Mouse (Mus musculus): ENCODE data around the gene Med16. TPM values are rescaled to one million over a fixed set of nuclear protein-coding genes. Genes with fewer than 3 reads are reported as not detected.

Med16 gene
- 3.4 TPM for polyA plus RNA-seq (2015; fragmentation: Illumina TruSeq; extraction: RNeasy Lipid Tissue Mini Kit (QIAGEN cat#74804); ENCODE audit: insufficient read depth, low replicate concordance)

DNA sequence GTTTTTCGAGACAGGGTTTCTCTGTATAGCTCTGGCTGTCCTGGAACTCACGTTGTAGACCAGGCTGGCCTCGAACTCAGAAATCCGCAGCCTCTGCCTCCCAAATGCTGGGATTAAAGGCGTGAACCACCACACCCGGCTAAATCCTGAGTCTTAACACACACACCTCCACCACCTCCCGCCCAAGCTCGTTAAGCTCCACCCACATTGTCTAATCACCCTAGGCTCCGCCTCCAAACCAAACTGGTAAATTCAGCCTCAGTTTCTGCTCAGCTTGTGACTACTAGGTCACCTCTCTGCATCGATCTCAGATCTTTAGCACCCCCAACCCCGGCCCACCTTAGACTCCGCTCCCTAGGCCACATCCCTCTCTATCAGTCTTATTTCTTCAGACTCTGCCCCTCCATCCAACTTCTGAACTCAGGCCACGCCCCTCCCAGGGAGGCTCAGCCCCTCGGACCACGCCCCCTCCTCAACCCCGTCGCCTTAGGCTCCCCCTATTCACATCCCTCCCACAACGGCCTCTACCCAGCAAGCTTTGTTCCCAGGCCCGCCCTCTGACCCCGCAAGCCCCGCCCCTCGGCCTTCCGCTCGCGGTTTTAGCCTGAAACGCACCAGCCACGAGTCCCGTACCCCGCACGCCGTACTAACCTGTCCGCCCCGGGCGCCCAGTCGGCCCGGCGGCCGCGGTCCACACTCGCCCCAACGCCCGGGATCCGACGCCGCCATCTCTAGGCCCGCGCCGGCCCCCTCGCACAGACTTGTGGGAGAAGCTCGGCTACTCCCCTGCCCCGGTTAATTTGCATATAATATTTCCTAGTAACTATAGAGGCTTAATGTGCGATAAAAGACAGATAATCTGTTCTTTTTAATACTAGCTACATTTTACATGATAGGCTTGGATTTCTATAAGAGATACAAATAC is at the start of gene Med16:
TSS of gene Med16 (minus strand) at position 757 of the 925 bp plus-strand sequence.

DNA sequence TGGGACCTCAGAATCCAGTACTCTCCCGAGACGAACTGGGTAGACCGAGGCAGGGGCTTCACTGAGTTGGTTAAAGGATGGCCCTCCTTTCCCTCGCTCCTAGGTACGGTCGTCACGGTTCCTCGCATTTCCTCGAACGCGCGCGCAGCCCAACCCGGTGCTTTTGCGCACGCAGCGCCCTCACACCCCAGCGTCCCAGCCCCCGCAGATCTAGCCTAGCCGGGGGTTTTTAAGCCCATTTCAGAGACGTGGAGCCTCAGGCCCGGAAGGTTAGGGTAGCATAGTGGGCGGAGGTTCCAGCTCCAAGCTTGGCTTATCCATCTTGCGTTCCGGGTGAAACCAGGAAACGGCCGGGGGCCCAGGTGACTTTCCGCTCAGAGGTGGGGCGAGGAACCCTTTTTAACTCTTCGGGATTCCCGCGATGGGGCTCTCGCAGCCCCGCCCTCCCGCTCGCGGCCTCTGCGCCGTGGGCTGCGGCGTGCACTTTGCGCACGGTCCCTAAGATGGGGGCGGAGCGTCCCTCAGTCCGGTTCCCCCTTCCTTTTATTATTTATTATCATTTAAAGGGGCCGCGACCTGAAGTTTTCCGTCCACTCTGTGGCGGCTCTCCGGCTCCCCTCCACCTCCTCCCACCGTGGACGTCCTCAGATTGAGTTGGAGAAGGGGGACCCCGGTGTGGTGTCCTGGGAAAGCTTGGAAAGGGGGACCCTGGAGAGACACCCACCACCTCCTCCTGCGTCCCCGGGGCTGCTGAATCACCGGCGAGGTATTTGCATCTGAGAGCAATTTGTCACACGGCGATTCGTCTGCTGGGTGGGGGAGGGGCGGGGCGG is 18.0 kb upstream of the Med16 start, which contains the start of gene Arid3a:
TSS of gene Arid3a (plus strand) at position 553 of the 833 bp plus-strand sequence.

GRCm38 (mm10) chr10:79920958-79921535 is 12.3 kb upstream of the Med16 start, which contains the start of gene R3hdm4:
Gene R3hdm4 (minus strand): TSS chr10:79921208.

DNA sequence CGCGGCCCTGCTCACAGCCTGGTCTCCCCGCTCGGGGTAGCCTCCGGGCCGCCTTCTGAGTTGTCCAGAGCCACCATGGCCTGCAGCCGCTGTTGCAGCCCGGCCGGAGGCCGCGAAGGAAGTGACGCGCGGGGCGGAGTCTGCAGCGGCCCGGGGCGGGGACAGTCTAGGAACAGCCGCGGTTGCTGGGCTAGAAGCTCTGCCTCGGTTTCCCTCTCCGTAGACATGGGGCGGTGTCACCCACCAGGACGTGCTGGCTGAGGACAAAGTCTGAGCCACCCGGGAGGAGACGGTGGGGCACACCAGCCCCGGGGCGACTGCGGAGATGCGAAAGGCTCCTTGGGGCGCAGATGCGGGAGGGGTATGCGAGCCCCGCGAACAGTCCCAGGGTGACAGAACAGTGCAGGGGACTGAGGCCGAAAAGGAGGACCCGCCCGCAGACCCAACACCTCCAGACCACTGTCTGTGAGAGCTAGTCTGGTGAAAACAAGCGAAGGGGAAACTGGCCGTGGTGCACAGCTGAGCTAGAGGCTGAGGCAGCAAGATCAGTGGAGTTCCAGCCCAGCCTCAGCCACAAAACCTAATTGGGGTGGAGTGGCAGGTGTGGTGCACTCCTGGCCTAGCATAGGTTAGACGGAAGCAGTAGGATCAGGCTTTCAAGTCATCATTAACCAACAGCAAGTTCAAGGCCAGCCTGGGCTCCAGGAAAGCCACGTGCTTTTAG is 8.2 kb upstream of the Med16 start, which contains the start of gene Kiss1r:
TSS of gene Kiss1r (plus strand) at position 164 of the 724 bp plus-strand sequence.

DNA sequence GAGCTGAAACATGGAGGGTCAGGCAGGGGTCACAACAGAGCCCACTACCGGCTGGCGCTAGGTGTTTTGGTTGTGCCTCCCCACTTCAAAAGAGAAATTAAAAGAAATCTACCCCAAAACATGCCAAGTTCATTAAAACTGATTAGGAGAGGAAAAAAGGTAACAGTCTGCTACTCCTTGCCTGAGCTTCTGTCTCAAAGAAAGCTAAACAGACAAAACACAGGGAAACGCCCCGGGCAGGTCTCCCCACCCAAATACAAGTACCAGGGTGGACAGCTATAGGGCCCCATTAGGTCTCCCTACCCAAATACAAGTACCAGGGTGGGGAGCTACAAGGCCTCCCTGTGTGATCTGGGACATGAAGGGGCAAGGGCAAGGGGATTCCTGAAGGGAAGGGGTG is 1.8 kb upstream of the Med16 start, which contains the start of gene Gm26602:
TSS of gene Gm26602 (plus strand) at position 301 of the 400 bp plus-strand sequence.

DNA sequence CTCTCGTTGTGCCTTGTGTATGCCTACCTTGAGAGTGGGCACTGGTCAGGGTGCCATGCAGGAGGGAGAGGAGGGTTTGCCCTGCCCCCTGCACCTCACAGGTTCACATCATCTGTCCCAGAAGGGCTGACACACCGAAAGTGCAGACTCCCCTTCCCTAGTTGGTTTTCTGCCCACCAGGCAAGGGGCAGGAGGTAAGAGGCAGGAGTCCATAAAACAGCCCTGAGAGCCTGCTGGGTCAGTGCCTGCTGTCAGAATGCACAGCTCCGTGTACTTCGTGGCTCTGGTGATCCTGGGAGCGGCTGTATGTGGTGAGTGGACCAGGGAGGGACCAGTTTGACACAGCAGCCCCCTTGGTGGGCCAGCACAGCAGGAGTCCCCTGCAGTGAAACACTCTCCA is 18.1 kb downstream of the Med16 start, which contains the start of gene Cfd:
TSS of gene Cfd (plus strand) at position 184 of the 400 bp plus-strand sequence.

GRCm38 (mm10) chr10:79886054-79886453 is 22.7 kb downstream of the Med16 start, which contains the start of gene Elane:
Gene Elane (plus strand): TSS chr10:79886247.

GRCm38 (mm10) chr10:79874290-79874862 is 34.3 kb downstream of the Med16 start, which contains the start of the genes Prtn3 and Plppr3:
Gene Prtn3 (plus strand): TSS chr10:79874476.
Gene Plppr3 (minus strand): TSS chr10:79874634.

DNA sequence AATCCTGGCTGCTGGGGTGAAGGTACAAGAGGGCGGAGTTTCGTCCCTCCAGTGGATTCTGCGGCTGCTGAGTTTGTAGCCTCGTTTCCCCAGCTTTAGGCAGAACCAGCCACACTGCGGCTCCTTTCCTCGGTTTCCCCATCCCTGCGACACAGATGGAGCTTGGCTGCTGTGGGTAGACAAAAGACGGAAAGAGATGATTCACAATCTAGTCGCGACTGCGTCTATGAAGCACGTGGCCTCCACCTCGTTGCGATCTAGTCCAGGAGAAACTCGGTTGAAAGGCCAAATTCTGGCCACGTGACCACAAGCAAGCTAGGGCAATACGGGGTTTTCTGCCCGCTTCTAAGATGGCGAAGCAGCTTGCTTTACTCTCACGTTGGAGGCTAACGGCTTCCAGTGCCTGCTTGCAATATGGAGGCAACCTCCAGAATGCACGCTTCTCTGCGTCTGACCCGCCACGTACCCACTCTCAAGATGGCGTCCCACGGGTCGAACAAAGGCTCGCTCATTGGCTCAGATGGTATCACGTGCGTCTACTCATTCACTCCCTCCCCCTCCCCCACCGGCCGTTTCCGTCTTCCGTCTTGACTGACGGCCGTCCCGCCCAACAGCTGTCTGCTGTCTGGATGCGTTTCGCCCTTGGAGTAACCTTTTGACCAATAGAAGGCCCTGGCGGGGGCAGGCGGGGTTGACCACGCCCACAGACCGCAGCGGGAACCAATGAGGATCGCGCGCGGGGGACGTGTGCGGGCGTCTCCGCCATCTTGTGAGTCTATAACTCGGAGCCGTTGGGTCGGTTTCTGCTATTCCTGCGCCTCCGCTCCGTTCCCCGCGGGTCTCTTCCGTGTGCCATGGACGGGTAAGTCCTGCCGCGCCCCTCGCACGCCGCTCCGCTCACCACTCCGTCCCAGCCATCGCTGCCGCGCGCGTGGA is 54.6 kb downstream of the Med16 start, which contains the start of gene Ptbp1:
TSS of gene Ptbp1 (plus strand) at position 568 of the 936 bp plus-strand sequence.

Other genes starting within 250 kb of the Med16 start
- 8.2 TPM for gene Madcam1, start 244.4 kb downstream of the Med16 start, polyA plus RNA-seq (2015; fragmentation: Illumina TruSeq; extraction: RNeasy Lipid Tissue Mini Kit (QIAGEN cat#74804); ENCODE audit: insufficient read depth, low replicate concordance)
- gene Tpgs1, start 239.6 kb downstream of the Med16 start, polyA plus RNA-seq (2015; fragmentation: Illumina TruSeq; extraction: RNeasy Lipid Tissue Mini Kit (QIAGEN cat#74804); ENCODE audit: insufficient read depth, low replicate concordance), result 6.4 TPM
- gene Cdc34, start 226.7 kb downstream of the Med16 start, polyA plus RNA-seq (2015; fragmentation: Illumina TruSeq; extraction: RNeasy Lipid Tissue Mini Kit (QIAGEN cat#74804); ENCODE audit: insufficient read depth, low replicate concordance), result 43.0 TPM
- gene Gzmm, start 219.9 kb downstream of the Med16 start, polyA plus RNA-seq (2015; fragmentation: Illumina TruSeq; extraction: RNeasy Lipid Tissue Mini Kit (QIAGEN cat#74804); ENCODE audit: insufficient read depth, low replicate concordance), result 1.5 TPM
- 159 TPM for gene Bsg, start 204.4 kb downstream of the Med16 start, polyA plus RNA-seq (2015; fragmentation: Illumina TruSeq; extraction: RNeasy Lipid Tissue Mini Kit (QIAGEN cat#74804); ENCODE audit: insufficient read depth, low replicate concordance)
- gene Hcn2, start 192.3 kb downstream of the Med16 start, polyA plus RNA-seq (2015; fragmentation: Illumina TruSeq; extraction: RNeasy Lipid Tissue Mini Kit (QIAGEN cat#74804); ENCODE audit: insufficient read depth, low replicate concordance), result not detected
- gene Polrmt, start 162.3 kb downstream of the Med16 start, polyA plus RNA-seq (2015; fragmentation: Illumina TruSeq; extraction: RNeasy Lipid Tissue Mini Kit (QIAGEN cat#74804); ENCODE audit: insufficient read depth, low replicate concordance), result 16.0 TPM
- not detected for gene Fgf22, start 153.8 kb downstream of the Med16 start, polyA plus RNA-seq (2015; fragmentation: Illumina TruSeq; extraction: RNeasy Lipid Tissue Mini Kit (QIAGEN cat#74804); ENCODE audit: insufficient read depth, low replicate concordance)
- gene Rnf126, start 142.0 kb downstream of the Med16 start, polyA plus RNA-seq (2015; fragmentation: Illumina TruSeq; extraction: RNeasy Lipid Tissue Mini Kit (QIAGEN cat#74804); ENCODE audit: insufficient read depth, low replicate concordance), result 5.5 TPM
- 1.2 TPM for gene Fstl3, start 131.7 kb downstream of the Med16 start, polyA plus RNA-seq (2015; fragmentation: Illumina TruSeq; extraction: RNeasy Lipid Tissue Mini Kit (QIAGEN cat#74804); ENCODE audit: insufficient read depth, low replicate concordance)
- 0.25 TPM for gene Prss57, start 118.0 kb downstream of the Med16 start, polyA plus RNA-seq (2015; fragmentation: Illumina TruSeq; extraction: RNeasy Lipid Tissue Mini Kit (QIAGEN cat#74804); ENCODE audit: insufficient read depth, low replicate concordance)
- gene Palm, start 115.4 kb downstream of the Med16 start, polyA plus RNA-seq (2015; fragmentation: Illumina TruSeq; extraction: RNeasy Lipid Tissue Mini Kit (QIAGEN cat#74804); ENCODE audit: insufficient read depth, low replicate concordance), result 3.1 TPM
- gene Misp, start 87.9 kb downstream of the Med16 start, polyA plus RNA-seq (2015; fragmentation: Illumina TruSeq; extraction: RNeasy Lipid Tissue Mini Kit (QIAGEN cat#74804); ENCODE audit: insufficient read depth, low replicate concordance), result not detected
- 156 TPM for gene Ptbp1, start 54.5 kb downstream of the Med16 start, polyA plus RNA-seq (2015; fragmentation: Illumina TruSeq; extraction: RNeasy Lipid Tissue Mini Kit (QIAGEN cat#74804); ENCODE audit: insufficient read depth, low replicate concordance)
- gene Prtn3, start 34.4 kb downstream of the Med16 start, polyA plus RNA-seq (2015; fragmentation: Illumina TruSeq; extraction: RNeasy Lipid Tissue Mini Kit (QIAGEN cat#74804); ENCODE audit: insufficient read depth, low replicate concordance), result not detected
- 0.47 TPM for gene Plppr3, start 34.3 kb downstream of the Med16 start, polyA plus RNA-seq (2015; fragmentation: Illumina TruSeq; extraction: RNeasy Lipid Tissue Mini Kit (QIAGEN cat#74804); ENCODE audit: insufficient read depth, low replicate concordance)
- gene Elane, start 22.7 kb downstream of the Med16 start, polyA plus RNA-seq (2015; fragmentation: Illumina TruSeq; extraction: RNeasy Lipid Tissue Mini Kit (QIAGEN cat#74804); ENCODE audit: insufficient read depth, low replicate concordance), result 0.35 TPM
- gene Cfd, start 18.1 kb downstream of the Med16 start, polyA plus RNA-seq (2015; fragmentation: Illumina TruSeq; extraction: RNeasy Lipid Tissue Mini Kit (QIAGEN cat#74804); ENCODE audit: insufficient read depth, low replicate concordance), result 1.0 TPM
- not detected for gene Gm26602, start 1.9 kb upstream of the Med16 start, polyA plus RNA-seq (2015; fragmentation: Illumina TruSeq; extraction: RNeasy Lipid Tissue Mini Kit (QIAGEN cat#74804); ENCODE audit: insufficient read depth, low replicate concordance)
- gene Kiss1r, start 8.0 kb upstream of the Med16 start, polyA plus RNA-seq (2015; fragmentation: Illumina TruSeq; extraction: RNeasy Lipid Tissue Mini Kit (QIAGEN cat#74804); ENCODE audit: insufficient read depth, low replicate concordance), result 0.33 TPM
- 52.3 TPM for gene R3hdm4, start 12.3 kb upstream of the Med16 start, polyA plus RNA-seq (2015; fragmentation: Illumina TruSeq; extraction: RNeasy Lipid Tissue Mini Kit (QIAGEN cat#74804); ENCODE audit: insufficient read depth, low replicate concordance)
- gene Arid3a, start 18.1 kb upstream of the Med16 start, polyA plus RNA-seq (2015; fragmentation: Illumina TruSeq; extraction: RNeasy Lipid Tissue Mini Kit (QIAGEN cat#74804); ENCODE audit: insufficient read depth, low replicate concordance), result 8.9 TPM
- gene Wdr18, start 51.2 kb upstream of the Med16 start, polyA plus RNA-seq (2015; fragmentation: Illumina TruSeq; extraction: RNeasy Lipid Tissue Mini Kit (QIAGEN cat#74804); ENCODE audit: insufficient read depth, low replicate concordance), result 10.6 TPM
- gene Grin3b, start 61.8 kb upstream of the Med16 start, polyA plus RNA-seq (2015; fragmentation: Illumina TruSeq; extraction: RNeasy Lipid Tissue Mini Kit (QIAGEN cat#74804); ENCODE audit: insufficient read depth, low replicate concordance), result not detected
- gene Tmem259, start 75.4 kb upstream of the Med16 start, polyA plus RNA-seq (2015; fragmentation: Illumina TruSeq; extraction: RNeasy Lipid Tissue Mini Kit (QIAGEN cat#74804); ENCODE audit: insufficient read depth, low replicate concordance), result 23.2 TPM
- 160 TPM for gene Cnn2, start 79.7 kb upstream of the Med16 start, polyA plus RNA-seq (2015; fragmentation: Illumina TruSeq; extraction: RNeasy Lipid Tissue Mini Kit (QIAGEN cat#74804); ENCODE audit: insufficient read depth, low replicate concordance)
- 10.9 TPM for gene Abca7, start 87.6 kb upstream of the Med16 start, polyA plus RNA-seq (2015; fragmentation: Illumina TruSeq; extraction: RNeasy Lipid Tissue Mini Kit (QIAGEN cat#74804); ENCODE audit: insufficient read depth, low replicate concordance)
- gene Arhgap45, start 107.7 kb upstream of the Med16 start, polyA plus RNA-seq (2015; fragmentation: Illumina TruSeq; extraction: RNeasy Lipid Tissue Mini Kit (QIAGEN cat#74804); ENCODE audit: insufficient read depth, low replicate concordance), result 93.1 TPM
- 19.3 TPM for gene Polr2e, start 130.9 kb upstream of the Med16 start, polyA plus RNA-seq (2015; fragmentation: Illumina TruSeq; extraction: RNeasy Lipid Tissue Mini Kit (QIAGEN cat#74804); ENCODE audit: insufficient read depth, low replicate concordance)
- gene Gpx4, start 138.2 kb upstream of the Med16 start, polyA plus RNA-seq (2015; fragmentation: Illumina TruSeq; extraction: RNeasy Lipid Tissue Mini Kit (QIAGEN cat#74804); ENCODE audit: insufficient read depth, low replicate concordance), result 128 TPM
- gene Sbno2, start 196.6 kb upstream of the Med16 start, polyA plus RNA-seq (2015; fragmentation: Illumina TruSeq; extraction: RNeasy Lipid Tissue Mini Kit (QIAGEN cat#74804); ENCODE audit: insufficient read depth, low replicate concordance), result 22.6 TPM
- gene Stk11, start 206.9 kb upstream of the Med16 start, polyA plus RNA-seq (2015; fragmentation: Illumina TruSeq; extraction: RNeasy Lipid Tissue Mini Kit (QIAGEN cat#74804); ENCODE audit: insufficient read depth, low replicate concordance), result 58.7 TPM
- gene Atp5d, start 229.7 kb upstream of the Med16 start, polyA plus RNA-seq (2015; fragmentation: Illumina TruSeq; extraction: RNeasy Lipid Tissue Mini Kit (QIAGEN cat#74804); ENCODE audit: insufficient read depth, low replicate concordance), result 23.7 TPM
- gene Cbarp, start 231.9 kb upstream of the Med16 start, polyA plus RNA-seq (2015; fragmentation: Illumina TruSeq; extraction: RNeasy Lipid Tissue Mini Kit (QIAGEN cat#74804); ENCODE audit: insufficient read depth, low replicate concordance), result 1.2 TPM
- gene Midn, start 239.3 kb upstream of the Med16 start, polyA plus RNA-seq (2015; fragmentation: Illumina TruSeq; extraction: RNeasy Lipid Tissue Mini Kit (QIAGEN cat#74804); ENCODE audit: insufficient read depth, low replicate concordance), result 29.3 TPM

All from spleen, adult 10 weeks (tissue).